Mouse (Mus musculus): Measurements from ENCODE around the gene Cuta. TPM values are rescaled to one million over a fixed set of nuclear protein-coding genes. Genes with fewer than 3 reads are reported as not detected.
A peak's percentile ranks its signal among the peaks of the same experiment; 100 is the strongest.

The Cuta gene
- polyA plus RNA-seq, 1 experiment from 2014 or later = 141 TPM

DNA sequence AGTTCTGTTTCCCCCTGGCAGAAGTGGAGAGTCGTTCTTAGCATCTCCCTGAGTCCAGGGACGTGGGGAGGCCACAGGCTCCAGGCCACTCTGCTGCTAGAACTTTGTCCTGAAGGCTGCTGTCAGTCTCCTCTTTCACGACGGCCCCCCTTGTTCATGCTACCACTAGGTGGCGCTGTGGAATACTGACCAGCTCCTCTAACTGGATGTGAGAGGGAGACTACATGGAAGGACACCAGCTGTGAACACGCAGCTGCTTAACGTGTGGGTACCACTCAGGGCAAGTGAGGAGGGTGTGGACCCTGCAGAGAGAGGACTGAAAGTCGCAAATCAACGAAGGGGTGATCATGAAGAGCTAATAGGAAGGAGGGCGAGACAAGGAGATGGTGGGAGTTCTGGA is 43.8 kb downstream of the Cuta start:
- H3K27me3 ChIP-seq (replicated peaks) = peaks cover 4% of the 10 kb centered on the region; the same call in 1 of the 2 replicates
- 13% methylated on average over 10 of the region's 10 CpGs for WGBS
- H3K27ac ChIP-seq (replicated peaks) = no peak overlapping the region
- no peak overlapping the region for H3K4me3 ChIP-seq (replicated peaks)
- no peak overlapping the region for H3K9ac ChIP-seq (replicated peaks)
- H3K4me2 ChIP-seq = no peak overlapping the region
- H3K9me3 ChIP-seq (replicated peaks) = no peaks in the 10 kb centered on the region
- no peaks in the 10 kb centered on the region for H3K36me3 ChIP-seq
- H3K4me1 ChIP-seq = peaks cover 23% of the 10 kb centered on the region
- ATAC-seq (ENCODE audit: low FRiP score) = no peak

DNA sequence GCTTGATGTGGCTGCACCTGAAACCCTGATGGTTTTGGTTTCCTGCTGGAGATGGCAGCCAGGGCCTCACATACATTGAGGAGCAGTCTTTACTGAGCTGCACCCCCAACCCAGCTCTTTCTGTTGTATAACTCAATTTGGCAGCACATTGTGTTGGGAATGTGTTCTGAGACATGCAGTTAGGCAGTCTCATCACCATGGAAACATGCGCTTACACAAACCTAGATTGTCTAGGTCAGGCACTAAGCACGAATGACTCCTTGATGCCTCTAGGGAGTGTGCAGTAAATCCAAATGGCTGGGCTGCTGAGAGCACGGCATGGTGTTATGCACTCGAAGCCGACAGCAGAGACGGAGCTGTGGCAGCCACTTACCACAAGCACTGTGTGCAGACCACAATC is 45.0 kb downstream of the Cuta start:
- no peaks in the 10 kb centered on the region for H3K9me3 ChIP-seq (replicated peaks)

DNA sequence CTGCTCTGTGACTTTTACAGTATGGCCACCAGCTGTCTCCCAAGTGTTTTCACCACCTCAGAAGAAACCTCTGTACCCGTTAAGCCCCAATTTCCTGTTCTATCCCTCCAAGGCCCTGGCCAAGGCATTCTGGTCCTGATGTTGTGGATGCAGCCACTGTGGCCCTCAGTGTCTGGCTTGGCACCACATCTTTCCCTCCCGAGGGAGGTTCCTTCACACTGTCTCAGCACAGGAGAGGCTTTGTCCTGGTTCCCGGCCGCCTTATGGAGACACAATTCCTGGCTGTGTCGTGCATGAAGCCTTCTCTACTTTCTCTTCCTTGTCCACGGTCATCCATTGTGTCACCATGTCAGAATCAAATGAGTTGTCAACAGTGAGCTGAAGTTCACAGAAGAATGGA is 45.9 kb downstream of the Cuta start:
- Histone ChIP-seq H3K36me3 (no peaks in the 10 kb centered on the region), H3K4me1 (peaks cover 23% of the 10 kb centered on the region), H3K9me3 (replicated peaks) (no peaks in the 10 kb centered on the region), H3K27me3 (replicated peaks) (peaks cover 4% of the 10 kb centered on the region; the same call in 1 of the 2 replicates), H3K9ac (replicated peaks) (no peak overlapping the region), H3K4me3 (replicated peaks) (no peak overlapping the region), H3K27ac (replicated peaks) (no peak overlapping the region), H3K4me2 (no peak overlapping the region)
- ATAC-seq (ENCODE audit: low FRiP score) = no peak
- WGBS = 60% methylated on average over 6 of the region's 6 CpGs

More for the DNA sequence above, 45.0 kb downstream of the Cuta start:
- no peaks in the 10 kb centered on the region for H3K36me3 ChIP-seq
- peaks cover 23% of the 10 kb centered on the region for H3K4me1 ChIP-seq
- peaks cover 4% of the 10 kb centered on the region; the same call in 1 of the 2 replicates for H3K27me3 ChIP-seq (replicated peaks)
- ATAC-seq (ENCODE audit: low FRiP score) = peak; percentile 35; the same call in 1 of the 2 replicates
- H3K27ac ChIP-seq (replicated peaks) = no peak overlapping the region
- no peak overlapping the region for H3K4me2 ChIP-seq
- no peak overlapping the region for H3K4me3 ChIP-seq (replicated peaks)
- 44% methylated on average over 6 of the region's 6 CpGs for WGBS
- H3K9ac ChIP-seq (replicated peaks) = no peak overlapping the region

DNA sequence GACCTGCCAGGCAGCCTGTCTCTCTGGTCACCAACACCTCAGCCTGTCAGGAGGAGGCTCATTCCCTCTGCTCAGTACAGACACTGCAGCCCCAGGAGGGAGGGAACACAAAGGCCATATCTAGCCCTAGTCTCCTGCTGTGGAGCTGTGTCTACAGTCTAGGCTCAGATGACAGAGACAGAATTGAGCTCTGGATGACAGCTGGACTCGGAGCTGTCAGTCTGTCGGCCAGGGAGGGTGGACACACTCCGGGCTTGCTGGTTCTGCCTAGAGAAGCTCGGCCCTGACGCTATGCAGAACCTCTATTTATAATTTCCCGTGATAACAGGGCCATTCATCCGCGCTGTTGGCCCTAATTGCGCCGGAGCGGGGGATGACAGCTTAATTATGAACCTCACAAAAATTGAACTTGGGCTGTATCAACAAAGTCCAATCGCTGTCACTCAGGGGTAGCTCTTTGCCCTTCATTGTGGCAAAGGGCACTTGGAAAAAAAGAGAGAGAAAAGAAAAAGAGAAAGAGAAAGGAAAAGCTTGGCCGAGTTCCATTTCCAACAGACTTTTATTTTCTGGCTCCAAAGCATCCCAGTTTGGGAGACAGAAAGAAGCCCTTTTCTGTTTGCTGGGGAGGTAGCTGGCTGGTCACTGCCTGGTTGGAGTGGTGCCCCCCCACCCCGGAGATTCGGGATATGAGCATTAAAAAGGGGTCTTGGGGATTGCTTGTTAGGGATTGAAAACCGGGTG is 46.6 kb downstream of the Cuta start:
- H3K4me3 ChIP-seq (replicated peaks) = no peak overlapping the region
- 0 out of 2 replicates have a peak overlapping the region, but pooled peaks have one; percentile 15 for H3K4me2 ChIP-seq
- H3K9me3 ChIP-seq (replicated peaks) = no peaks in the 10 kb centered on the region
- no peak overlapping the region for H3K27ac ChIP-seq (replicated peaks)
- no peaks in the 10 kb centered on the region for H3K36me3 ChIP-seq
- H3K27me3 ChIP-seq (replicated peaks) = peaks cover 4% of the 10 kb centered on the region; the same call in 1 of the 2 replicates
- ATAC-seq (ENCODE audit: low FRiP score) = no peak
- H3K9ac ChIP-seq (replicated peaks) = peak overlapping the region; percentile 4; the same call in 1 of the 2 replicates
- H3K4me1 ChIP-seq = peaks cover 23% of the 10 kb centered on the region
- 50% methylated on average over 16 of the region's 16 CpGs for whole genome bisulfite sequencing

DNA sequence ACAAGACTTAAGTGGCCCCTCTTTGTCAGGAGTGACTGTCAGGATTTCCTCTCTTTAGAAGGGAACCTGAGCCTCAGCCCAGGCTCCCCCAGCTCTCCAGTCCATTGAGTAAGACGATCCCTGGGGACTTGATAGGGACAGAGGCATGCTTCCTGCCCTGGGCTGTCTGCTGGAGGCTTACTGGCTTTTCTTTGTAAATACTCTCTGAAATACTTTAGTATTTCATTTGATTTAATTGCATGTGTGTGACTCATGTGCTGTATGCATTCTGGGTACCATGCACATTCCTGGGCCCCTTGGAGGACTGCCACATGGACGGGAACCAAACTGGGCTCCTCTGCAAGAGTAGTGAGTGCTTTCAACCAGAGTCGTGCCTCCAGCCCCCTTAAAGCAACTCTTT is 51.4 kb downstream of the Cuta start:
- Histone ChIP-seq H3K9ac (replicated peaks) (no peak overlapping the region), H3K9me3 (replicated peaks) (no peaks in the 10 kb centered on the region), H3K4me1 (peaks cover 31% of the 10 kb centered on the region), H3K4me2 (no peak overlapping the region), H3K27ac (replicated peaks) (no peak overlapping the region), H3K4me3 (replicated peaks) (no peak overlapping the region), H3K36me3 (no peaks in the 10 kb centered on the region), H3K27me3 (replicated peaks) (peaks cover 13% of the 10 kb centered on the region)
- no peak for ATAC-seq (ENCODE audit: low FRiP score)
- WGBS = 46% methylated on average over 3 of the region's 3 CpGs

DNA sequence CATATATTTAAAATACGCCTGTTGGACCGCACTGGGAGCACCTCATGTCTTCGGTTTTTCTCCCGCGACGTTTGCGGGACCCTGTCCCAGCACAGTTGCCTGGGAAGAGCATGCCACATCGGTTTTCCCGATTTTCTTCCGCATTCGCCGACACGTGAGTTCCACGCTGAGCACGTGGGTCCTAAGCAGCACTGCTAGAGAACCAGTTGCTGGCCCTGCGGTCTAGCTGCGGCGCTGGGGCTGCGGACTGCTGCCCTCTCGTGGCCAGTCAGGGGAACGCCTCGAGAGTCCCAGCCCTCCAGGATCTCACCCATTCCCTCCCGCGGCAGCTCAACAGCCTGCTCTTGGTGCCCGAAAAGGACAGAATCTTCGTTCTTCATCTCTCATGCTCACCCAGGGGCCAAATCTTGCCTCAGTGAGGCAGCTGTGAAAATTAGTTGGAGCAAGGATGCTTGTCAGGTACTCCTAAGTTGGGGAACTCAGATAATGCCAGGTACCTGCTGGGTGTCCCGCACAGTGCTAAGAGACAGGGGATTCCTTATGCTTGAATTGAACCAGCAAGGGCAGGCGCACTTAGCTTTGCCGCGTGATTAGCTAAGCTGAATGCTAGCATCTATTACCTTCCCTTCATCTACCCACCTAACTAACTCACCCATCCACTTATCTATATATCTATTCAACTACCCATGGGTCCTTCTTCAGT is 53.2 kb downstream of the Cuta start:
- Histone ChIP-seq H3K4me2 (peak overlapping the region; percentile 84), H3K9me3 (replicated peaks) (no peaks in the 10 kb centered on the region), H3K27ac (replicated peaks) (no peak overlapping the region), H3K4me3 (replicated peaks) (peak overlapping the region; percentile 47), H3K36me3 (no peaks in the 10 kb centered on the region), H3K9ac (replicated peaks) (no peak overlapping the region; the same call in none of the 2 replicates), H3K27me3 (replicated peaks) (peaks cover 13% of the 10 kb centered on the region), H3K4me1 (peaks cover 23% of the 10 kb centered on the region)
- WGBS = 10% methylated on average over 30 of the region's 30 CpGs
- peak; percentile 90 for ATAC-seq (ENCODE audit: low FRiP score)

DNA sequence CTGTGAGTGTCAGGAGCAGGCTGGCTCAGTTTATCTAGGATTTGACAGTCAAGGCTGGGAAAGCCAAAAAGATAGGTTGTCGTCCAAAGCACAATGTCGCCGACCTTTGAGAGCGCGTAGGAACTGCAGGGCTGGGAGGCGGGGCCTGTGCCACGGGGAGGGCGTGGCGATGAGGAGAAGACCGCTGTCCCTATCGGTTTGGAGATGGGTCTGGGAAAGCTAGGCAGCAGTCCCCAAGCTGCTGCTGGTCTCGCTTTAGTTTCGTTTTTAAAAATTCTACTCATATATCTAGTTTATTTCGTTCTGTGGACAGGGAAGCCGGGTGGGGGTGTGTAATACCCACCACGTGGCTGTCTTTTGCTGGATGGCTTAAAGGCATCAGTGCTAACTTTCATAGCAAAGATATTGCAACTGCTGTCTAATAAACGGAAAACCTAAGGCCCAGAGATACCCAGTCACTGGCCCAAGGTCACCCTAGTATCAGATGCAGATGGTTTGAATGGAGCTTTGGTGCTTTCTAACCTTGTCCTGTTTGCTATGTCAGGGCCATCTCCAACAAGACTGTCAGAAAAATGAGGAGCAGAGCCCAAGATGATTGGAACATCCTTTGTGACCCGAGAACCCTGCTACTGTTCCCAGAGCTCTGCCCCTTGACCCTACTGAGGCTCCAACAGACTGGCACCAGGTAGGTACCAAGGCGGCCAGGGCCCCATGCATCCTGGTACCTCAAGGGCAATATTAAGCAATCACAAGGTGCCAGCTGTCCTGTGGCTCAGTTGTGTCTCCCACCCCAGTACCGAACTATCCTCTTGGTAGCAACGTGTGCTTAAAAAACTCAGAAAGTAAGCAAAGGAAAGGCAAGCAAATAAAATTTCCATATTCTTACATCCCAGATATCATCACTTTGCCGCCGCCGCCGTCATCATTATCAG is 54.1 kb downstream of the Cuta start:
- Histone ChIP-seq H3K27me3 (replicated peaks) (peaks cover 13% of the 10 kb centered on the region), H3K9me3 (replicated peaks) (no peaks in the 10 kb centered on the region), H3K9ac (replicated peaks) (peak overlapping the region; percentile 38), H3K4me2 (peak overlapping the region; percentile 84), H3K36me3 (no peaks in the 10 kb centered on the region), H3K4me1 (peaks cover 23% of the 10 kb centered on the region), H3K4me3 (replicated peaks) (peak overlapping the region; percentile 47), H3K27ac (replicated peaks) (no peak overlapping the region; the same call in 1 of the 2 replicates)
- peak; percentile 57; the same call in 1 of the 2 replicates for ATAC-seq (ENCODE audit: low FRiP score)
- 24% methylated on average over 25 of the region's 25 CpGs for WGBS

Small RNA genes lying within 50 kb of the gene (microRNA-seq; reads per million reads assigned to microRNA genes)
- not detected for gene Gm27775
- 0.69 reads per million for gene Mir3083
- 0.52 reads per million for gene Mir6968

Other genes with a start within 250 kb of the Cuta start
- 10.4 and 11.4 TPM in 2 replicates for gene Crebrf, start 223.9 kb downstream of the Cuta start, polyA plus RNA-seq (2015; fragmentation: Nextera tagmentation; extraction: Ambion mirVana)
- gene Bnip1, start 158.5 kb downstream of the Cuta start, polyA plus RNA-seq (2015; fragmentation: Nextera tagmentation; extraction: Ambion mirVana) = 54.5 and 57.7 TPM in 2 replicates
- gene Nkx2-5, start 94.6 kb downstream of the Cuta start, polyA plus RNA-seq (2015; fragmentation: Nextera tagmentation; extraction: Ambion mirVana) = 0.13 TPM in 1 of 2 replicates, not detected in the other
- gene Kifc5b, start 22.5 kb downstream of the Cuta start, polyA plus RNA-seq (2015; fragmentation: Nextera tagmentation; extraction: Ambion mirVana) = 2.3 and 3.5 TPM in 2 replicates
- gene Phf1, start 6.5 kb downstream of the Cuta start, polyA plus RNA-seq (2015; fragmentation: Nextera tagmentation; extraction: Ambion mirVana) = 27.5 and 30.5 TPM in 2 replicates
- gene Syngap1, start 1.7 kb upstream of the Cuta start, polyA plus RNA-seq (2015; fragmentation: Nextera tagmentation; extraction: Ambion mirVana) = 3.7 and 3.8 TPM in 2 replicates
- gene Zbtb9, start 33.6 kb upstream of the Cuta start, polyA plus RNA-seq (2015; fragmentation: Nextera tagmentation; extraction: Ambion mirVana) = 15.9 and 16.0 TPM in 2 replicates
- gene Bak1, start 89.4 kb upstream of the Cuta start, polyA plus RNA-seq (2015; fragmentation: Nextera tagmentation; extraction: Ambion mirVana) = 4.5 TPM in 2 replicates
- gene Itpr3, start 117.7 kb upstream of the Cuta start, polyA plus RNA-seq (2015; fragmentation: Nextera tagmentation; extraction: Ambion mirVana) = 0.82 and 2.9 TPM in 2 replicates
- gene Uqcc2, start 194.3 kb upstream of the Cuta start, polyA plus RNA-seq (2015; fragmentation: Nextera tagmentation; extraction: Ambion mirVana) = 349 and 390 TPM in 2 replicates
- gene Ip6k3, start 228.2 kb upstream of the Cuta start, polyA plus RNA-seq (2015; fragmentation: Nextera tagmentation; extraction: Ambion mirVana) = 0.23 and 0.40 TPM in 2 replicates